In genomic region chr9:40749832-40750620, GRCm38 (mm10) we compare ENCODE assay signal across 8 mouse cellular contexts. TPM values are rescaled to one million over a fixed set of nuclear protein-coding genes. Genes with fewer than 3 reads are reported as not detected.
DNase-seq lines count a peak whose midpoint lies in the region; ATAC-seq and TF ChIP-seq lines count a peak whose summit lies in the region.

No protein-coding gene starts in this region.

- H3K36me3 ChIP-seq in CH12.LX (replicated peaks in 1 of 2; ENCODE audit: control insufficient read depth in 1 of 2, insufficient read depth in 1 of 2, low read length in 1 of 2) = no peaks in the 10 kb centered on the region
- no peaks in the 10 kb centered on the region for H3K36me3 ChIP-seq in hindbrain, embryonic 11.5 days (ENCODE audit: control insufficient read depth, insufficient read depth, low read length)
- no peaks in the 10 kb centered on the region for H3K36me3 ChIP-seq in midbrain, embryonic 10.5 days

- DNase-seq in kidney, adult 9 months = peak; percentile 81
- no peak for DNase-seq in kidney, adult 18-20 months
- DNase-seq in CH12.LX (ENCODE audit: extremely low read depth) = peak; percentile 61
- peak; percentile 75 for DNase-seq in hindbrain, embryonic 11.5 days (ENCODE audit: low spot score)
- no peak for DNase-seq in midbrain, embryonic 10.5 days (ENCODE audit: low spot score)
- no peak for DNase-seq in ovary, postnatal 10 days (ENCODE audit: low spot score)
- no peak for DNase-seq in spleen, postnatal 10 days (ENCODE audit: low spot score in 2 of 2)

- H3K79me2 ChIP-seq in CH12.LX (replicated peaks; ENCODE audit: control insufficient read depth, extremely low read depth, insufficient read depth, poor library complexity, severe bottlenecking) = no peaks in the 10 kb centered on the region

- WGBS in hindbrain, embryonic 11.5 days = 72% methylated on average over 8 of the region's 8 CpGs
- 81% methylated on average over 8 of the region's 8 CpGs for WGBS in midbrain, embryonic 10.5 days

- H3K9me3 ChIP-seq in CH12.LX (replicated peaks; ENCODE audit: low read length) = no peaks in the 10 kb centered on the region
- no peaks in the 10 kb centered on the region for H3K9me3 ChIP-seq in hindbrain, embryonic 11.5 days (ENCODE audit: control insufficient read depth, low read length)
- H3K9me3 ChIP-seq in midbrain, embryonic 10.5 days (replicated peaks) = no peaks in the 10 kb centered on the region

- dilution Hi-C loops in CH12.LX (cut with MboI; ENCODE audit: extremely low pct_ligation_motif_present, extremely low pct_unique_long_range_greater_than_20kb, low sequenced_read_pairs) = no loop called here

- TF ChIP-seq RAD21 in CH12.LX (IDR thresholded peaks at IDR 0.05; ENCODE audit: low read depth, low read length) = peak; percentile 90

- H3K4me2 ChIP-seq in CH12.LX (ENCODE audit: insufficient read depth, low read depth, poor library complexity, severe bottlenecking) = no peak overlapping the region
- H3K4me2 ChIP-seq in hindbrain, embryonic 11.5 days (replicated peaks; ENCODE audit: low read depth, low read length) = no peak overlapping the region

- TF ChIP-seq EP300 in CH12.LX (IDR thresholded peaks at IDR 0.05; ENCODE audit: low read length) = no peak

- H3K27ac ChIP-seq in CH12.LX (ENCODE audit: insufficient read depth, low read depth) = no peak overlapping the region
- H3K27ac ChIP-seq in hindbrain, embryonic 11.5 days (ENCODE audit: low read depth, low read length) = no peak overlapping the region
- H3K27ac ChIP-seq in midbrain, embryonic 10.5 days (replicated peaks) = 0 out of 2 replicates have a peak overlapping the region, but pooled peaks have one; percentile 55

- H3K4me3 ChIP-seq in CH12.LX (replicated peaks in 1 of 3; ENCODE audit: low read depth in 2 of 3, low read length in 2 of 3, poor library complexity in 1 of 3) = no peak overlapping the region
- H3K4me3 ChIP-seq in hindbrain, embryonic 11.5 days (ENCODE audit: low read depth, low read length) = no peak overlapping the region
- no peak overlapping the region for H3K4me3 ChIP-seq in midbrain, embryonic 10.5 days

- H3K9ac ChIP-seq in CH12.LX (ENCODE audit: insufficient read depth, low read depth) = no peak overlapping the region
- no peak overlapping the region for H3K9ac ChIP-seq in hindbrain, embryonic 11.5 days (ENCODE audit: low read depth, low read length)

- H3K27me3 ChIP-seq in CH12.LX (replicated peaks) = peaks cover 17% of the 10 kb centered on the region
- H3K27me3 ChIP-seq in hindbrain, embryonic 11.5 days (ENCODE audit: control insufficient read depth, insufficient read depth, low read length) = no peaks in the 10 kb centered on the region
- H3K27me3 ChIP-seq in midbrain, embryonic 10.5 days (ENCODE audit: low read depth, poor library complexity, severe bottlenecking) = no peaks in the 10 kb centered on the region

- TF ChIP-seq CTCF in CH12.LX (conservative IDR thresholded peaks at IDR 0.05 in 1 of 2, IDR thresholded peaks at IDR 0.05 in 1 of 2; ENCODE audit: low read depth in 2 of 2, low read length in 2 of 2) = peak in 1 of 2 experiments; percentile 93; a peak in 3 of 4 replicates

- no peak for TF ChIP-seq POLR2A in CH12.LX (IDR thresholded peaks at IDR 0.05; ENCODE audit: low read depth, low read length)

- in situ Hi-C loops in CH12.LX (cut with MboI; ENCODE audit: low pct_ligation_motif_present, low pct_unique_long_range_greater_than_20kb, low sequenced_read_pairs) = loop anchor here (25.0 kb wide), 1 partner anchor 338 kb away; no protein-coding TSS in a partner anchor

- ATAC-seq in common myeloid progenitor, adult 5-6 weeks (replicated peaks; ENCODE audit: low read depth, poor library complexity, severe bottlenecking) = peak; percentile 77; the same call in 1 of the 2 replicates
- ATAC-seq in hindbrain, embryonic 11.5 days (ENCODE audit: low FRiP score) = peak; percentile 40; the same call in 1 of the 2 replicates

- H3K4me1 ChIP-seq in CH12.LX (ENCODE audit: control insufficient read depth in 1 of 2, insufficient read depth in 2 of 2) = peaks cover 0 to 3% of the 10 kb centered on the region in 2 experiments; a peak in 1 of 4 replicates
- H3K4me1 ChIP-seq in hindbrain, embryonic 11.5 days (replicated peaks; ENCODE audit: control insufficient read depth, insufficient read depth, low read length) = no peaks in the 10 kb centered on the region
- peaks cover 8% of the 10 kb centered on the region; the same call in 1 of the 2 replicates for H3K4me1 ChIP-seq in midbrain, embryonic 10.5 days

TF ChIP-seq in CH12.LX, 34 proteins besides CTCF, POLR2A, EP300 and RAD21:
- TF ChIP-seq RCOR1 (conservative IDR thresholded peaks at IDR 0.05; ENCODE audit: low read depth, low read length) (no peak), ZC3H11A (IDR thresholded peaks at IDR 0.05; ENCODE audit: low read depth, low read length) (peak; percentile 77), SMC3 (IDR thresholded peaks at IDR 0.05; ENCODE audit: low read depth, low read length) (peak; percentile 91), ETS1 (conservative IDR thresholded peaks at IDR 0.05; ENCODE audit: low read depth, low read length) (no peak)
TF ChIP-seq in CH12.LX: peak in this region for 2.

RNA-seq across cellular contexts. Expression of gene Hspa8, which starts 50.8 kb away (rescaled TPM):
- total RNA-seq in CH12.LX (2012; rRNA removed) (2,915 and 4,984 TPM in 2 replicates), CH12.LX (2014; rRNA removed) (7,143 and 7,761 TPM in 2 replicates)
- 5,629 and 6,462 TPM in 2 replicates for polyA plus RNA-seq in CH12.LX (2012; ENCODE audit: insufficient read length, low read depth)
- 4,616 and 4,673 TPM in 2 replicates for total RNA-seq in common myeloid progenitor, adult 5-6 weeks (2017)
- polyA plus RNA-seq in hindbrain, embryonic 11.5 days (2014; fragmentation: Nextera tagmentation; extraction: Ambion mirVana) = 3,718 and 3,764 TPM in 2 replicates
- polyA plus RNA-seq in midbrain, embryonic 10.5 days (2016; fragmentation: Nextera tagmentation; extraction: Ambion mirVana) = 3,165 and 3,904 TPM in 2 replicates

Comparison
In these comparisons a context has a peak if more than half of its experiments do, and no peak if none do; other contexts are left out.
1. DNase-seq: peak in kidney, adult 9 months (single experiment), CH12.LX (single experiment) and hindbrain, embryonic 11.5 days (single experiment); none in kidney, adult 18-20 months (single experiment), midbrain, embryonic 10.5 days (single experiment), ovary, postnatal 10 days (single experiment) and spleen, postnatal 10 days (0 of 2).